Mouse (Mus musculus) ovary, postnatal 14 days (tissue): ENCODE measurements around the gene Nt5dc2.

Experiments used
- DNase-seq: peaks from one replicate; pipeline ENCODE4 v3.0.0; 2022; ENCODE audit warnings: low spot score

Gene Nt5dc2

GRCm38 (mm10) chr14:31130236-31131220 lies at the start of gene Nt5dc2:
Nt5dc2 (plus strand) TSS chr14:31131053.
- DNase-seq = peak; percentile 80

GRCm38 (mm10) chr14:31081147-31081546 lies 49.7 kb upstream of the Nt5dc2 start:
- no peak for DNase-seq

GRCm38 (mm10) chr14:31087433-31087832 lies 43.4 kb upstream of the Nt5dc2 start:
- no peak for DNase-seq

- no peak for DNase-seq
These were observed 42.3 kb upstream of the Nt5dc2 start for GRCm38 (mm10) chr14:31088515-31088914.

GRCm38 (mm10) chr14:31089918-31090317 lies 40.9 kb upstream of the Nt5dc2 start:
- no peak for DNase-seq

GRCm38 (mm10) chr14:31105156-31105555 lies 25.7 kb upstream of the Nt5dc2 start:
- DNase-seq = no peak

GRCm38 (mm10) chr14:31110613-31111012 lies 20.2 kb upstream of the Nt5dc2 start:
- no peak for DNase-seq

GRCm38 (mm10) chr14:31112187-31112586 lies 18.7 kb upstream of the Nt5dc2 start:
- DNase-seq = no peak

GRCm38 (mm10) chr14:31114011-31114410 lies 16.8 kb upstream of the Nt5dc2 start:
- DNase-seq = no peak

- no peak for DNase-seq
These were observed 15.3 kb upstream of the Nt5dc2 start for GRCm38 (mm10) chr14:31115522-31115921.

GRCm38 (mm10) chr14:31125106-31126075 lies 5.5 kb upstream of the Nt5dc2 start:
- DNase-seq = no peak

- DNase-seq = no peak
These were observed 4.0 kb upstream of the Nt5dc2 start for GRCm38 (mm10) chr14:31126826-31127225.

- no peak for DNase-seq
These were observed 2.6 kb upstream of the Nt5dc2 start for GRCm38 (mm10) chr14:31128101-31128825.

GRCm38 (mm10) chr14:31128826-31129219 lies 2.0 kb upstream of the Nt5dc2 start, which contains the start of gene Smim4:
Smim4 (minus strand) TSS chr14:31128956.
- peak; percentile 89 for DNase-seq

- no peak for DNase-seq
These were observed 1.3 kb upstream of the Nt5dc2 start for GRCm38 (mm10) chr14:31129326-31130235.

GRCm38 (mm10) chr14:31131272-31131821 lies 494 bp downstream of the Nt5dc2 start:
- no peak for DNase-seq

GRCm38 (mm10) chr14:31132031-31132430 lies 1.2 kb downstream of the Nt5dc2 start:
- no peak for DNase-seq

- DNase-seq = no peak
These were observed 1.7 kb downstream of the Nt5dc2 start for GRCm38 (mm10) chr14:31132491-31132975.

- DNase-seq = no peak
These were observed 2.3 kb downstream of the Nt5dc2 start for GRCm38 (mm10) chr14:31133023-31133665.
